Mouse (Mus musculus) kidney, postnatal 0 days (tissue): Measurements from ENCODE around the gene Dbt. TPM values are rescaled to one million over a fixed set of nuclear protein-coding genes. Genes with fewer than 3 reads are reported as not detected.

Source experiments
- ATAC-seq: fragments of 200-750 bp; cut with Nextera tagmentation; replicated peaks from 2 replicates; pipeline ENCODE4 v1.8.0; 2017; ENCODE audit warnings: low read depth, moderate number of reproducible peaks, moderate TSS enrichment, moderate library complexity; ENCODE audit not compliant: low FRiP score
- DNase-seq: peaks from one replicate; pipeline ENCODE4 v3.0.0-alpha.2; 2016; ENCODE audit warnings: low spot score
- H3K27ac ChIP-seq: fragments of 300-500 bp; sonication (generic); 2 replicates; pipeline ENCODE4 v1.5.1; 2014; ENCODE audit warnings: mild to moderate bottlenecking
- H3K27me3 ChIP-seq: fragments of 300-500 bp; sonication (generic); 2 replicates; pipeline ENCODE4 v1.6.1; 2014; ENCODE audit warnings: low read length, mixed read lengths; ENCODE audit not compliant: insufficient read depth
- H3K36me3 ChIP-seq: fragments of 300-500 bp; sonication (generic); 2 replicates; pipeline ENCODE4 v1.6.1; 2014; ENCODE audit warnings: low read length, mixed read lengths; ENCODE audit not compliant: insufficient read depth
- H3K4me1 ChIP-seq: fragments of 300-500 bp; sonication (generic); replicated peaks from 2 replicates; pipeline ENCODE4 v1.6.1; 2014; ENCODE audit warnings: antibody characterized with exemption, low read length, mixed read lengths; ENCODE audit not compliant: insufficient read depth
- H3K4me2 ChIP-seq: fragments of 300-500 bp; sonication (generic); 2 replicates; pipeline ENCODE4 v1.6.1; 2014; ENCODE audit warnings: mild to moderate bottlenecking, low read length, moderate library complexity, mixed read lengths
- H3K4me3 ChIP-seq: fragments of 300-500 bp; sonication (generic); replicated peaks from 2 replicates; pipeline ENCODE4 v1.5.1; 2014; ENCODE audit warnings: low read depth, low read length
- H3K9ac ChIP-seq: fragments of 300-500 bp; sonication (generic); 2 replicates; pipeline ENCODE4 v1.6.1; 2014; ENCODE audit warnings: low read depth, low read length
- H3K9me3 ChIP-seq: fragments of 300-500 bp; sonication (generic); replicated peaks from 2 replicates; pipeline ENCODE4 v1.6.1; 2016; ENCODE audit warnings: low read length, inconsistent platforms, mixed read lengths
- CTCF ChIP-seq: IDR thresholded peaks from 2 replicates; pipeline ENCODE4 v1.5.1; 2016; ENCODE audit warnings: antibody characterized with exemption, low read depth, mild to moderate bottlenecking, moderate library complexity
- WGBS: fragments of 180-500 bp; shearing (Covaris S2); extraction: QIAGEN DNeasy Blood & Tissue Kit; methylation state at CpG from one replicate; pipeline ENCODE4 v1.1.7; 2014; 5-methylcytosine and 5-hydroxymethylcytosine counted together
- polyA plus RNA-seq: library from polyadenylated mRNA; unstranded; fragments of >200 nt; fragmentation: Nextera tagmentation; extraction: Ambion mirVana; gene quantifications from 2 replicates; pipeline ENCODE4 v1.2.1, GENCODE M21; 2015

Dbt gene
- polyA plus RNA-seq, 1 experiment from 2014 or later = 12.6 TPM

DNA sequence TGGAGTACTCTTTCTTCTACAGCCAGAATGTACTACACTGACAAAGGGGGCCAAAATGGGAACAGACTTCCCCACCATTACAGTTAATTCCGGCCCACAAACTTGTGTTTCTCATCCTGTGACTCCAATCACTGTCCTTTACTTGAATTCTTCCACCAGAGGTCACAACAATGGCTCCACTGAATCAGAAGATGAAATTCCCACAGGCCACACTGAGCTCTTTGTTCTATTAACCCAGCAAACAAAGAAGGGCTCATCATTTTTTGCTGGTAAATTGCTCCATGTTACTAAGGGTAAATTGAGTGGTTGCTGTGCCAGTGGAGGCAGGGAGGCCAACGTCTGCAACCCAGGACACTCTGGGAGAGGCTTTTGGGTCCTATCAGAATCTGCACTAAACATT lies 32.8 kb upstream of the Dbt start:
- no peak overlapping the region for H3K9ac ChIP-seq
- DNase-seq (no peak), ATAC-seq (no peak)
- WGBS = 85% methylated on average over 2 of the region's 2 CpGs
- H3K36me3 ChIP-seq = no peaks in the 10 kb centered on the region
- no peak overlapping the region for H3K4me2 ChIP-seq
- no peak overlapping the region for H3K27ac ChIP-seq
- no peaks in the 10 kb centered on the region for H3K27me3 ChIP-seq
- no peaks in the 10 kb centered on the region for H3K4me1 ChIP-seq
- no peak for TF ChIP-seq CTCF
- no peak overlapping the region for H3K4me3 ChIP-seq
- no peaks in the 10 kb centered on the region for H3K9me3 ChIP-seq

DNA sequence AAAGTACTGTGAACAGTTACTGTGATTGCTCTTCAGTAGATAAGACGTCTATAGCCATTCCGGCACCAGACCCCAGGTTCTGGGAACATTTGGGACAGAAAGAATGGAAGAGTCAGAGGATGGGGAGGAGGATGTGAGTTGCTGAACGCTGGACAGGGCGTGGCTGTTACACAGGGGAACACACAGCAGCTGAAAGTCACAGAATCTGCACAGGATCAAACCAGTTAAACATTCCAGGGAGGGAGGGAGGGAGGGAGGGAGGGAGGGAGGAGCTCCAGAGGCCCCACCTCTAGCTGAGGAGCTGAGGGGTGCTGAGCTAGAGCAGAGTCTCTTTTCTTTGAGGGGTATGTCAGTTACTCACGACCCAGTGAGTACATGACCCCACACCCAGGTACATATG lies 31.9 kb upstream of the Dbt start:
- H3K9me3 ChIP-seq = no peaks in the 10 kb centered on the region
- no peak overlapping the region for H3K9ac ChIP-seq
- 56% methylated on average over 5 of the region's 5 CpGs for WGBS

DNA sequence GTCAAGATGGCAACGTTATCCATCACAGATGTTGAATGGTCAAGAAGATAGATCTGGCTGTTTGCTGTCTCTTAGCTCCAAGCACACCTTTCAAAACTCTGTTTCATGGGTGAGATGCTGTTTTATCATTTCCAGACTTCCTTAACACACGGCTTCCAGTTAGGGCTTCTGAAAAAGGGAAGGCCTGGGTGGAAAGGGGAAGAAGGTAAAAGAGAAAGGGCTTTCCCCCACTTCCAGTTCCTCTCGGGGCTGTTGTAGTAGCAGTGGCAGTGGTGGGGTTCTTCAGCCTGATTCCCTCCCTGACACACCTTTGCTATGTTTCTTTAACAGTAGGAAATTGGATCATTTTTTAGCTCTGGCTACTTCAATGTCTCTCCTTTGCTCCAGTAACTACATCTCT lies 30.1 kb upstream of the Dbt start:
- Histone ChIP-seq H3K27ac (no peak overlapping the region), H3K9ac (no peak overlapping the region), H3K27me3 (no peaks in the 10 kb centered on the region), H3K4me2 (no peak overlapping the region), H3K9me3 (no peaks in the 10 kb centered on the region), H3K4me1 (no peaks in the 10 kb centered on the region), H3K4me3 (no peak overlapping the region), H3K36me3 (0 out of 2 replicates have a peak, but pooled peaks cover 3% of the 10 kb centered on the region)
- no peak for TF ChIP-seq CTCF
- ATAC-seq = no peak
- DNase-seq = no peak
- 83% methylated on average over 3 of the region's 3 CpGs for WGBS

More for the DNA sequence above, 31.9 kb upstream of the Dbt start:
- Histone ChIP-seq H3K4me3 (no peak overlapping the region), H3K4me1 (no peaks in the 10 kb centered on the region), H3K4me2 (no peak overlapping the region), H3K36me3 (no peaks in the 10 kb centered on the region), H3K27ac (no peak overlapping the region), H3K27me3 (no peaks in the 10 kb centered on the region)
- TF ChIP-seq CTCF = no peak
- ATAC-seq (peak; percentile 54; the same call in 1 of the 2 replicates), DNase-seq (no peak)

DNA sequence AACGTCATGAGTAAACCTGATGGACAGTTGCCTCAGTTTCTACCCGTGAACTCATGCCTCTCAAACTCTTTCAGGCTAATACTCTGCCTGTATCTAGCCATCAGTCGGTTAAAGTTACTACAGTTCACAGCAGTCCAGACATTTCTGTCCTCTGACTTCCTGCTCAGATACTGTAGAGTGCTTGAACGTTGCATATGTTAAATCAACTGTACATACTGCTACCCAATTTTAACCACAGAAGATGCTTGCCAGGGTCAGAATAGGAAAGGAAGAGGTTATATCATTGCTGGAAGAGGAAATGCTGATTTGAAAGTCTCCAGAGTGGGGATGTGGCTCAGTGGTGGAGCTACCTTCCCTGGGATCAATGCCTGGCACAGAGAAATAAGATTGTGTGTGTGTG lies 29.6 kb upstream of the Dbt start:
- Histone ChIP-seq H3K27ac (no peak overlapping the region), H3K27me3 (no peaks in the 10 kb centered on the region), H3K9ac (no peak overlapping the region), H3K9me3 (no peaks in the 10 kb centered on the region), H3K4me1 (no peaks in the 10 kb centered on the region), H3K4me3 (no peak overlapping the region), H3K36me3 (0 out of 2 replicates have a peak, but pooled peaks cover 6% of the 10 kb centered on the region), H3K4me2 (no peak overlapping the region)
- ATAC-seq (no peak), DNase-seq (no peak)
- 83% methylated on average over 4 of the region's 4 CpGs for WGBS
- no peak for TF ChIP-seq CTCF

DNA sequence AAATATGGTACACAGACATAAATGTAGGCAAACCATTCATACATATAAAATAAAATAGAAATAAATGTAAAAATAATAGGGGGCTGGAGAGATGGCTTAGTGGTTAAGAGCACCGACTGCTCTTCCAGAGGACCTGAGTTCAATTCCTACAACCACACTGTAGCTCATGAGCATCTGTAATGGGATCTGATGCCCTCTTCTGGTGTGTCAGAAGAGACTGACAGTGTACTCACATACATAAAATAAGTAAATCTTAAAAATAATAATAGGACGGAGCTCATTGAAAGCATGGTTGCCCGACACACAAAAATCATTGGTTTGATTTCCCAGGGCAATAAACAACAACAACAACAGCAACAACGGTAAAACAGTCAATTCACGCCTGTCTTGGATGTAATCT lies 21.9 kb upstream of the Dbt start:
- no peak for TF ChIP-seq CTCF
- no peak overlapping the region for H3K9ac ChIP-seq
- ATAC-seq (no peak), DNase-seq (no peak)
- H3K4me3 ChIP-seq = no peak overlapping the region
- no peaks in the 10 kb centered on the region for H3K27me3 ChIP-seq
- H3K4me2 ChIP-seq = no peak overlapping the region
- no peaks in the 10 kb centered on the region for H3K9me3 ChIP-seq
- no peak overlapping the region for H3K27ac ChIP-seq
- peaks cover 52% of the 10 kb centered on the region for H3K36me3 ChIP-seq
- WGBS = 95% methylated on average over 5 of the region's 5 CpGs
- H3K4me1 ChIP-seq = no peaks in the 10 kb centered on the region

DNA sequence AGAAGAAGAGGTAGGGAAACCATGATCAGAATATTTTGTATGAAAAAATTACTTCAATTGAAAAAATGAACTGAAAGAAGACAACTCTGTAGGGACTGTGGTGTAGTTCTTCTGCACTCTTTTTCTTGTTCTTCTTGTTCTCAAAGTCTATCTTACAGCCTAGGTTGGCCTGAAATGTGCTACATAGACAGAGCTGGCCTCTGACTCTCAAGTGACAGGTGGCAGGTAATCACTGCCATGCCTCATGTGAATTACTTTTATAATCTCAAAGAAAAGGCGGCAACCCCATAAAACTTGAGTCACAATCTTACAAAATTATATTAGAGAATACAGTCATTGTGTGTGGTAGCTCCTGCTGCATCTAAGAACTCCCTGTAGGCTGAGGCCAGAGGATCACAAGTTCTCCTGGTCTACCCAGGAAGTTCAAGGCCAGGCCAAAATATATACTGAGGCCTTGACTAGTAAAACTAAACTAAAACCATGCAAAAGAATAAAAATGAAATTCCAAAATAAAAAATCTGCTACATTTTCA lies 20.9 kb upstream of the Dbt start:
- H3K9me3 ChIP-seq = no peaks in the 10 kb centered on the region
- DNase-seq (no peak), ATAC-seq (no peak)
- no peak overlapping the region for H3K27ac ChIP-seq
- H3K36me3 ChIP-seq = peaks cover 52% of the 10 kb centered on the region
- WGBS = 95% methylated on average over 1 of the region's 1 CpGs
- H3K27me3 ChIP-seq = no peaks in the 10 kb centered on the region
- no peak for TF ChIP-seq CTCF
- H3K4me1 ChIP-seq = no peaks in the 10 kb centered on the region
- no peak overlapping the region for H3K4me2 ChIP-seq
- no peak overlapping the region for H3K4me3 ChIP-seq
- H3K9ac ChIP-seq = no peak overlapping the region

DNA sequence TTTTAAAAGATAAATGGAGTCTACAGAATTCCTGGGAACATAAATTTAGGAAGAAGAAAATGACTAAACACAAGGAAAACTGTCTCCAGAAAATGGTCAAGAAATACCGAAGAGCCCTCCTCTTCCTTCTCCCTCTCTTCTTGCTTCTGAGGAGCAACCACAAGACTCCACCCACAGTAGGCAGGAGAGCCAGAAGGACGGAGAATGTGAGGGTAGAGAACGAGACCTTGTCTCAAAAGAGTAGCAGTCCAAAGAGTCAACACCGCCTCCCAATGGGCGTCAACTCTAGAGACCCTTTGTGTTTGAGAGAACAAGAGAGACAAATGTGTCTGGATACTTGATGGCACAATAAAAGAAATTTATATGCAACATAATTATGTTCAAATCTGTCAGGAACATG lies 19.2 kb upstream of the Dbt start:
- no peak for ATAC-seq
- Histone ChIP-seq H3K36me3 (peaks cover 51% of the 10 kb centered on the region), H3K27me3 (no peaks in the 10 kb centered on the region), H3K27ac (no peak overlapping the region), H3K9ac (no peak overlapping the region), H3K9me3 (no peaks in the 10 kb centered on the region), H3K4me1 (no peaks in the 10 kb centered on the region), H3K4me3 (no peak overlapping the region), H3K4me2 (no peak overlapping the region)
- 69% methylated on average over 5 of the region's 5 CpGs for WGBS
- DNase-seq = no peak
- TF ChIP-seq CTCF = no peak
